Comparison of ENCODE assay signal across 21 mouse cellular contexts in genomic region chr4:40253766-40254165, GRCm38 (mm10).
"Had no signal": no experiment of that assay in that cellular context is flagged by ENCODE, and none has a peak within 500 bp of the region (broad histone marks: within the 10 kb centered on the region; RNA-seq: fewer than 3 reads in every experiment).

No protein-coding gene starts in this region.

- H3K9me3 ChIP-seq: limb, embryonic 15.5 days; lung, embryonic 15.5 days; megakaryocyte, embryonic 14.5 days; midbrain, embryonic 10.5 days; neural tube, embryonic 12.5 days; neural tube, embryonic 15.5 days; stomach, embryonic 15.5 days had no signal

- H3K27ac ChIP-seq: kidney, postnatal 0 days; layer of hippocampus, adult 2 months; liver, embryonic 14.5 days; lung, embryonic 15.5 days; midbrain, embryonic 10.5 days; neural tube, embryonic 12.5 days; neural tube, embryonic 15.5 days; stomach, embryonic 15.5 days had no signal

- H3K4me2 ChIP-seq: limb, embryonic 15.5 days; liver, embryonic 11.5 days; lung, embryonic 15.5 days; neural tube, embryonic 12.5 days; neural tube, embryonic 15.5 days; stomach, embryonic 15.5 days had no signal

- ATAC-seq: intestine, postnatal 0 days; liver, postnatal 0 days had no signal

- H3K27me3 ChIP-seq: limb, embryonic 15.5 days; lung, embryonic 15.5 days; megakaryocyte, embryonic 14.5 days; neural tube, embryonic 12.5 days; neural tube, embryonic 15.5 days; stomach, embryonic 15.5 days had no signal

- H3K4me3 ChIP-seq: layer of hippocampus, adult 2 months; limb, embryonic 15.5 days; lung, embryonic 15.5 days; midbrain, embryonic 10.5 days; neural tube, embryonic 12.5 days; neural tube, embryonic 15.5 days; stomach, embryonic 15.5 days had no signal

- H3K9ac ChIP-seq: limb, embryonic 15.5 days; liver, embryonic 14.5 days; liver, postnatal 0 days; lung, embryonic 15.5 days; neural tube, embryonic 12.5 days; neural tube, embryonic 15.5 days; stomach, embryonic 15.5 days had no signal

- H3K4me1 ChIP-seq: lung, embryonic 15.5 days; midbrain, embryonic 10.5 days; neural tube, embryonic 12.5 days; neural tube, embryonic 15.5 days; stomach, embryonic 15.5 days had no signal

- DNase-seq: kidney, adult 2 months; kidney, postnatal 25 days; layer of hippocampus, adult 9-11 months; liver, postnatal 0 days; midbrain, embryonic 14.5 days; right cerebral cortex, adult 18-20 months; right cerebral cortex, postnatal 14 days; spleen, adult 18-20 months; thymus, postnatal 25 days had no signal
